Mouse (Mus musculus) embryonic facial prominence, embryonic 15.5 days (tissue): ENCODE measurements around the gene Cadps. TPM values are rescaled to one million over a fixed set of nuclear protein-coding genes. Genes with fewer than 3 reads are reported as not detected.

Experiments used
- ATAC-seq: fragments of 200-750 bp; cut with Nextera tagmentation; 2 replicates; pipeline ENCODE4 v1.8.0; 2017; ENCODE audit warnings: low read depth, moderate TSS enrichment; ENCODE audit not compliant: insufficient number of reproducible peaks, low FRiP score, low TSS enrichment
- H3K27ac ChIP-seq: fragments of 300-500 bp; sonication (generic); replicated peaks from 2 replicates; pipeline ENCODE4 v1.5.1; 2015; ENCODE audit warnings: mild to moderate bottlenecking, inconsistent platforms
- H3K27me3 ChIP-seq: fragments of 300-500 bp; sonication (generic); 2 replicates; pipeline ENCODE4 v1.6.1; 2015; ENCODE audit warnings: inconsistent platforms
- H3K36me3 ChIP-seq: fragments of 300-500 bp; sonication (generic); 2 replicates; pipeline ENCODE4 v1.6.1; 2015; ENCODE audit warnings: mild to moderate bottlenecking, inconsistent platforms
- H3K4me1 ChIP-seq: fragments of 300-500 bp; sonication (generic); 2 replicates; pipeline ENCODE4 v1.6.1; 2015; ENCODE audit warnings: inconsistent platforms
- H3K4me2 ChIP-seq: fragments of 300-500 bp; sonication (generic); replicated peaks from 2 replicates; pipeline ENCODE4 v1.6.1; 2015; ENCODE audit warnings: mild to moderate bottlenecking, inconsistent platforms
- H3K4me3 ChIP-seq: fragments of 300-500 bp; sonication (generic); replicated peaks from 2 replicates; pipeline ENCODE4 v1.5.1; 2015; ENCODE audit warnings: mild to moderate bottlenecking, inconsistent platforms
- H3K9ac ChIP-seq: fragments of 300-500 bp; sonication (generic); 2 replicates; pipeline ENCODE4 v1.6.1; 2015; ENCODE audit warnings: inconsistent platforms
- H3K9me3 ChIP-seq: fragments of 300-500 bp; sonication (generic); replicated peaks from 2 replicates; pipeline ENCODE4 v1.6.1; 2016; ENCODE audit warnings: inconsistent platforms
- WGBS: fragments of 180-500 bp; shearing (Covaris S2); methylation state at CpG from one replicate; pipeline ENCODE4 v1.1.7; 2015; 5-methylcytosine and 5-hydroxymethylcytosine counted together
- polyA plus RNA-seq: library from polyadenylated mRNA; unstranded; fragments of >200 nt; fragmentation: Nextera tagmentation; extraction: Ambion mirVana; gene quantifications from 2 replicates; pipeline ENCODE4 v1.2.1, GENCODE M21; 2015

Gene Cadps
- polyA plus RNA-seq, 1 experiment from 2014 or later: 1.4 TPM

DNA sequence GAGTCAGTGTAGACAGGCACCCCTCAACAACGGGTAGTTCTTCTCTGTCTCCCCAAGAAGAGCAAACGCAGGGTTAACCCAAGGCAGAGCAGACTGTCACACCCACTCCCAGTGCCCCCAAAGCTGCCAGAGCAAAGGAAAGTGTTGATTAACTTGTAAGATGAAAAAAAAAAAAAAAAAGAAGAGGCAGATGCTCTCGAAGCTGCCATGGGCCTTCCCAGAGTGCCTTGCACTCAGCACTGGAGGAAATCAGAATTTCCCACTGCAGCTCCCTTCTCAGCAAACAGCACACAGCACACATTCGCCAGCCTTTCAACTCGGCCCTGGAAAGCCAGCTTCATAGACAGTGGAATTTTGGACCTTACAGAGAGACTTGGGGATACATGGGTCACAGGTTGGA lies 271.9 kb downstream of the Cadps start:
- Histone ChIP-seq H3K4me1 (no peaks in the 10 kb centered on the region), H3K27ac (no peak overlapping the region), H3K4me2 (no peak overlapping the region), H3K27me3 (no peaks in the 10 kb centered on the region), H3K36me3 (no peaks in the 10 kb centered on the region), H3K4me3 (no peak overlapping the region), H3K9me3 (no peaks in the 10 kb centered on the region), H3K9ac (no peak overlapping the region)
- no peak for ATAC-seq
- 48% methylated on average over 5 of the region's 5 CpGs for WGBS

DNA sequence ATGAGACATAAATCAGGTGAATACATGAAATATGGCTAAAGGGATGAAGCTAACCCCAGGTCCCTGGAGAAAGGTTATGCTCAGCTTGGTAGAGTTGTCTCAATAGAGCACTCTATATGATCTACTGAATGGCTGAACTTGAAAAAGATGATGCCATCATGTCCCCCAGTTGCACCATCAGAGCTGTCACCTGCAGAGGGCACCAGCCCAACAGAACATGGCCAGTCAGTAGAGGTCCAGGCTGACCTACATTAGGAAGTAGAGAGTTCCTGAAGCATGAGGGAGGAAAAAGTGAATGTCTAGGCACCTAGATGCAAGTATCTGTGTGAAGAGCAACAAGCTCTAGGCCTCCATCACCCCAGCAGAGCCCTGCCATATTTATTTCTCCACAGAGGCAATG lies 273.6 kb downstream of the Cadps start:
- Histone ChIP-seq H3K27ac (no peak overlapping the region), H3K4me3 (no peak overlapping the region), H3K9me3 (no peaks in the 10 kb centered on the region), H3K4me2 (no peak overlapping the region), H3K36me3 (no peaks in the 10 kb centered on the region), H3K27me3 (no peaks in the 10 kb centered on the region), H3K4me1 (no peaks in the 10 kb centered on the region), H3K9ac (no peak overlapping the region)
- ATAC-seq: no peak

DNA sequence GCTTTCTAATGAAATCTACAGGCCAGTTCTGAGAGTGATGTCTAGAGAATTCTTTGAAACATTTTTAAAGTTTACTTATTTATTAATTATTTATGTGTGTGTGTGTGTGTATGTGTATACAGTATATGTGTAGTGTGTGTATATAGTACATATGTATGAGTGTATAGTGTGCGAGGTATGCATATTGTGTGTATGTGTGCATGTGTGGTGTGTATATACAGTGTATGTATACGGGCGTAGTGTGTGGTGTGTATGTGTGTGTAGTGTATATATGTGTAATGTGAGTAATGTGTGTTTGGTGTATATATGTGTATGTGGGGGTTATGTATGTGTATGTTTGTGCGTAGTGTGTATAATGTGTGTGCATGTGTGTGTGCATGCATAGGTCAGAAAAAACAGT lies 275.4 kb downstream of the Cadps start:
- H3K9ac ChIP-seq: no peak overlapping the region
- no peak overlapping the region for H3K27ac ChIP-seq
- H3K9me3 ChIP-seq: no peaks in the 10 kb centered on the region
- no peak overlapping the region for H3K4me2 ChIP-seq
- no peaks in the 10 kb centered on the region for H3K36me3 ChIP-seq
- 94% methylated on average over 4 of the region's 4 CpGs for whole genome bisulfite sequencing
- no peak overlapping the region for H3K4me3 ChIP-seq
- no peaks in the 10 kb centered on the region for H3K4me1 ChIP-seq
- ATAC-seq: no peak
- no peaks in the 10 kb centered on the region for H3K27me3 ChIP-seq

DNA sequence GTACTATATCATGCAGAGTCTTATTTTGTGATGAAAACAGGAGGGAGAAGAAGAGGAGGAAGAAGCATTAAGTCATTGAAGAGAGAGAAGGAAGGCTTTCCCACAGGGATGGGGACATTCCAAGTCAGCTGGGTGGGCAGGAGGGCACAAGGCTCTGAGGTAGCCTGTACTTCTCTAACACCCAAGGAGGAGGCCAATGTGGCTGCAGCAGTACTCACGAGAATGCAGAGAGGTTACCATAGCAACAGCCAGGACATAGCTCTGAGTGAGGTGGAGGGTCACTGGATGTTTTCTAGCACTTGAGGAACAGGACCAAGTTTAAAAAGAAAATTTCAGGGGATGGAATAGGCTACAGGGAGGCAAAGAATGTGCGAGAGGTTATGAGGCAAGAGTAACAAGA lies 281.1 kb downstream of the Cadps start:
- H3K27ac ChIP-seq: no peak overlapping the region
- no peak for ATAC-seq
- WGBS: 46% methylated on average over 2 of the region's 2 CpGs

DNA sequence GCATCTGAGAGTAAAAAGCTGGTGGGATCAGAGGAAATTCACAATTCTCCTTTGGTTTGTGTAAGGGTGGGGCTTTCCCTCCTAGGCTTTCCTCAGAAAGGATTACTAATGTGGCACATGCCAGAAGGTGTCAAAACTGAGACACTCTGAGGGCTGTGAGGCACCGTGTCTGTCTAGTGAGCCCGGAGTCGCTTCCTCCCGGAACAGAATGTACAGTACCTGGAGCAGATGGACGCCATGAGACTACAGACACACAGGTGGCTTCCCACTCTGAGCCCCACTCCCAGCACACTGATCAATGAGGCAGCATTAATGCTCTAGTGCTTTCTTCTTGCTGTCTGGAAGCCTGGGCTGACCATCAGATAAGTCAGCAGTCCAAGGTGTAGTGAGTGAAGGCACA lies 283.8 kb downstream of the Cadps start:
- Histone ChIP-seq H3K9ac (no peak overlapping the region), H3K4me2 (no peak overlapping the region), H3K4me1 (no peaks in the 10 kb centered on the region), H3K27ac (no peak overlapping the region), H3K4me3 (no peak overlapping the region), H3K36me3 (no peaks in the 10 kb centered on the region), H3K27me3 (no peaks in the 10 kb centered on the region), H3K9me3 (no peaks in the 10 kb centered on the region)
- ATAC-seq: no peak; the same call in 1 of the 2 replicates
- WGBS: 73% methylated on average over 5 of the region's 5 CpGs

More for the DNA sequence above, 281.1 kb downstream of the Cadps start:
- Histone ChIP-seq H3K27me3 (no peaks in the 10 kb centered on the region), H3K9ac (no peak overlapping the region), H3K36me3 (no peaks in the 10 kb centered on the region), H3K4me3 (no peak overlapping the region), H3K4me1 (no peaks in the 10 kb centered on the region), H3K9me3 (no peaks in the 10 kb centered on the region), H3K4me2 (no peak overlapping the region)

DNA sequence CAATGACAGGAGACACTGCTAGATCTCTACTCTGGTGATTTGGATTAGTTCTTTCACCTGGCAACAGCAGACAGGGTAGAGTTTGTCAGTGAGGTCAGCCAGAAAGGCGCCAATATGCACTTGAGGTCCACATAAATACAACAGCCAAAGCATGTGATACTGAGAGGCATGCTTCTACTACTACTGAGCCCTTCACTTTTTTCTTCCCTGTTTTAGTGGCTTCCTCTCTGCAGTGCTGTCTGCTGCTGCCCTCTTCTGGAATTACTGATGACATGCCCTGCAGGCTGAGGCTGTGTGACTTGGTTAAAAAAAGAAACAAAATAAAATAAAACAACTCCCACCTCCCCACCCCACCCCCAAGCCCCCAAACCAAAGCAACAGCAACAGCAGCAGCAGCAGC lies 291.8 kb downstream of the Cadps start:
- Histone ChIP-seq H3K4me1 (0 out of 2 replicates have a peak, but pooled peaks cover 3% of the 10 kb centered on the region), H3K4me2 (no peak overlapping the region), H3K9ac (no peak overlapping the region), H3K27ac (no peak overlapping the region), H3K27me3 (no peaks in the 10 kb centered on the region), H3K4me3 (no peak overlapping the region), H3K36me3 (no peaks in the 10 kb centered on the region), H3K9me3 (no peaks in the 10 kb centered on the region)
- WGBS: 31% methylated on average over 1 of the region's 1 CpGs
- ATAC-seq: peak; percentile 39; the same call in 1 of the 2 replicates

DNA sequence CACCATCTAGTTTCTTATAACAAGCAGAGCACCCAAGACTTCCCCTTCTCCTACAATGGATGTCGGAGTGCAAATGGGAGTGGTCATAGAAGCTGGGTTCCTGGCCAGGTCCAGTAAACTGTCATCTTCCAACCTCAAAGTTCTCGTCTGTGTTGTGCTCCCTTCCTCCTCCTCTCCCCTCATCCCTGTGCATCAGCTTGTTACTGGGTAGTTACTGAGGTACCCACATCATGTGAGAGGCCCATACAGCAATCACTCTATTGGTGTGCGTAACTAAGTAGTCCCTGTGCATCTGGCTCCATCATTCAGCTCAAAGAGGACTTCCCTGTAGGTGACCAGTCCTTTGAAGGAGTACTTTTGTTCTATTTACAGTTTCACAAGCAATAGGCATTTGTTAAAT lies 292.3 kb downstream of the Cadps start:
- no peak for ATAC-seq
- Histone ChIP-seq H3K4me2 (no peak overlapping the region), H3K4me1 (0 out of 2 replicates have a peak, but pooled peaks cover 3% of the 10 kb centered on the region)

DNA sequence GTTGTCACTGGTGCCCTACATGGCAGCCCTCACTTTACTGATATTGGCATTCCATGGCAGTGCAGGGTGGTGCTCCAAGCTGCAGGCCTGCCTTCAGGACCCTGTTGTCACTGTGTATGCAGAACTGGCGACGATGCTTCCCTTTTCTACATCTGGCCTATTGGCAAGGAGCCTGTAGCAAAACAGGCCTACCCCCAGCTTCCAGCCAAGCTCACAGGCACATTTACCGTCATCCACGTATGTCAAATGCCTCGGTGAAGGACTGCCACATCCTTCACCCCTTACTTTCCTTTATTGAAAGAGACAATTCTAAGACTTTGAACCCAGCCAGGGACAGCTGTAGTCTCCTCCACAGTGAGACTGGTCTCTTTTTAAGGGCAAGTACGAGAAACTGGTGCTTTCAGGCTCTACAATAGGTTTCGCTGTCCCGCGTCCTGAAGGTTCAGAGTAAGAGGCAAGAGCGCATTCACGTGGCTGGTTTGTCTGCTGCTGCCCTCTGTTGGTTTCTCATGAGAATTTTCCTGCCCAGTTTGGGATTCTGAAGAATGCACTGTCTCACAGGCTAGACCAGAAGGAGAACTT lies 292.8 kb downstream of the Cadps start:
- Histone ChIP-seq H3K4me3 (no peak overlapping the region), H3K27ac (no peak overlapping the region), H3K27me3 (no peaks in the 10 kb centered on the region), H3K4me2 (no peak overlapping the region; the same call in 1 of the 2 replicates), H3K9ac (no peak overlapping the region), H3K9me3 (no peaks in the 10 kb centered on the region), H3K36me3 (no peaks in the 10 kb centered on the region), H3K4me1 (0 out of 2 replicates have a peak, but pooled peaks cover 3% of the 10 kb centered on the region)
- 8% methylated on average over 11 of the region's 11 CpGs for WGBS
- ATAC-seq: no peak

More for the DNA sequence above, 292.3 kb downstream of the Cadps start:
- Histone ChIP-seq H3K9ac (no peak overlapping the region), H3K36me3 (no peaks in the 10 kb centered on the region), H3K27me3 (no peaks in the 10 kb centered on the region), H3K27ac (no peak overlapping the region), H3K4me3 (no peak overlapping the region), H3K9me3 (no peaks in the 10 kb centered on the region)
- 62% methylated on average over 3 of the region's 3 CpGs for WGBS

DNA sequence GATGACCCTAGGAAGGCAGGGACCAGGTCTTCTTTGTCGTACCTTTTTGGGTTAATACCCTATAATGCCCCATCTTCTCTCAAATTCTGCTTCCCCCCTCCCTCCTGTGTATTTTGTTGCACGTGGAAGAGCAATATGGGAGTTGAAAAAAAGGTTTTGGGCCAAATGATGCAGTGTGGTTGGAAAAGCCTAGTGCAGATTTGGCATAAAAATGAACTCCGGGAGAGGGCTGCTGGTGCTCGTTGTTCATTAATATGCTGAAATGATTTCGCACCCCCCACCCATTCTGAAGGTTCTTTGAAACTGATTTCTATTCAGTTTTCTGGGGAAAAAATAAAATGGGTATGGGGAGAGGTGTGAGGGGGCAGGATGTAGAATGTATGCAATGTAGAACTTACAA lies 295.6 kb downstream of the Cadps start:
- ATAC-seq: no peak
- Histone ChIP-seq H3K4me1 (0 out of 2 replicates have a peak, but pooled peaks cover 3% of the 10 kb centered on the region), H3K9ac (no peak overlapping the region), H3K36me3 (no peaks in the 10 kb centered on the region), H3K4me3 (no peak overlapping the region), H3K27ac (no peak overlapping the region), H3K27me3 (no peaks in the 10 kb centered on the region), H3K4me2 (no peak overlapping the region), H3K9me3 (no peaks in the 10 kb centered on the region)
- WGBS: 68% methylated on average over 5 of the region's 5 CpGs

DNA sequence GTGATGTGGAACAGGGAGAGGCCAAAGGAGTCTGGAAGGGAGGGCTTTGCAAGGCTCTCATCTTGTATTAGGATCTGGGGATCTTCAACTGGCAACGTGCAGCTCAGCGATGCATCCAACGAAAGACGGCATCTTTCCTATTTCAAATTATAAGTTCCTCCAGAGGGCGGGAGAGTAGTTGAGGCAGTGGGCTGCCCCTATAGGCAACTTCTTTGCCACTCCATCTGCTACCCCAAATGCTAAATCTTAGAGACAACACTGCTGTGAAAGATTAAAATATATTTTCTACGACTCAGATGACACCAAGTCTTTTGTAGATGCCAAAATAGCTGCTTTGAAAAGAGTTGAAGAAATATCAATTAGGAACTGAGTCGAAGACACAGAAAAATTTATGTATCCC lies 315.9 kb downstream of the Cadps start:
- no peak for ATAC-seq
- H3K4me3 ChIP-seq: no peak overlapping the region
- 80% methylated on average over 7 of the region's 7 CpGs for WGBS

DNA sequence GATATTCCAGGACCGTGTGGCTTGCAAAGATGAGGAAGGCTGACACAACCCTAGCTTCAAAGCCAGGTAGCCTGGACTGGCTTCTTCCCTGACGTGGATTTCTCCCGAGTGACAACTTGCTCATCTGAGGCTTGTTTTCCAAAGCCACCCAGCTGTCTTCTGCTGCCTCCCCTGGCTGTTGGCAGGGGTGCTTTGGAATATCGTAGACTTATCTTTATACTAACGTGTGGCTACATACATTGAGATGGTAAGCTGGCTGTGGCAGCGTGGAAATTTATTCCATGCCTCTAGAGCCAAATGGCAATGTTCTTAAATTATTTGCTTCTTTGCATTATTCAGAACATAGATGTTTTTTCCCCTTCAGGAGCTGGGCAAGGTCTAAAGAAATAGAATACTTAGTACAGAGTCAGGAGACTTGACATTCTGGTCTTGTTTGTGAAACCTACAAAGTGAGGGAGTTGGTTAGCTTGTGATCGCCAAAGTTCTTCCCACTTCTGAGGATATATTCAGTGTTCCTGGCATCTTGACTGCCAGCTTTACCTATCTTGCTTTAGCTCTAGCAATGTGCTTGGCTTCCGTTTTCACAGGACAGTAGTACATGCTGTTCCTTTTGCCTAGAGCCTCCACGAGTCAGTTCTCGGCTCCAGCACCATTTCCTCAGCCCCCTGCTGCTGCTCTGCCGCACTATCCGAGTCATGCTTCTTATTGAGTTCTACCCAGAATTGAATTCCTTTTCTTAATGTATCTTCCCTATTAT lies 318.5 kb downstream of the Cadps start:
- Histone ChIP-seq H3K4me2 (no peak overlapping the region), H3K27me3 (no peaks in the 10 kb centered on the region), H3K9ac (no peak overlapping the region), H3K4me1 (no peaks in the 10 kb centered on the region), H3K4me3 (no peak overlapping the region), H3K36me3 (no peaks in the 10 kb centered on the region), H3K27ac (no peak overlapping the region), H3K9me3 (no peaks in the 10 kb centered on the region)
- ATAC-seq: no peak
- 74% methylated on average over 12 of the region's 12 CpGs for WGBS

More for the DNA sequence above, 315.9 kb downstream of the Cadps start:
- Histone ChIP-seq H3K4me2 (no peak overlapping the region), H3K36me3 (no peaks in the 10 kb centered on the region), H3K27ac (no peak overlapping the region), H3K9ac (no peak overlapping the region), H3K9me3 (no peaks in the 10 kb centered on the region), H3K27me3 (no peaks in the 10 kb centered on the region), H3K4me1 (no peaks in the 10 kb centered on the region)

DNA sequence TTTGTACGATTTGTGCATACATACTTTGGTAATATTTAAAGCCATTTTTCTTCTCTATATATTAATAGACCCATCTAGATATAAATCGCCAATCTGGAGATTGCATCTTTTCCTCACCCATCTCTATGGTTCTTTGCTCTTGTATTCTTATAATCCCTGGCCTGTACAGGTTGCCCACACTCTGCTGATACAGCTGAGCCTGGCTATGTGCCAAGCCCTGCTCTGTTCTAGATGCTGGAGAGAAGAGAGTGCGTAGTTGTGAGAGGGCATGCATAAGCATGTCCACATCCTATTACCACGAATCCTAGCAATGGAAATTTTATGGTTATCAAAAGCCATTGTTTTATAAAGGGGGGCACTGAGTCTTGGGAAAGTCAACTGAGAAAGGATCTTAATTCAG lies 360.7 kb downstream of the Cadps start:
- WGBS: 70% methylated on average over 4 of the region's 4 CpGs
- no peaks in the 10 kb centered on the region for H3K27me3 ChIP-seq
- no peak overlapping the region for H3K4me3 ChIP-seq
- no peak for ATAC-seq
- no peak overlapping the region for H3K9ac ChIP-seq
- no peaks in the 10 kb centered on the region for H3K36me3 ChIP-seq
- H3K4me2 ChIP-seq: no peak overlapping the region
- no peaks in the 10 kb centered on the region for H3K9me3 ChIP-seq
- H3K27ac ChIP-seq: no peak overlapping the region
- peaks cover 6% of the 10 kb centered on the region; the same call in 1 of the 2 replicates for H3K4me1 ChIP-seq
